ENCODE assay signal across 24 mouse cellular contexts in genomic region chr3:41613706-41614105, GRCm38 (mm10). TPM values are rescaled to one million over a fixed set of nuclear protein-coding genes. Genes with fewer than 3 reads are reported as not detected.
A peak's percentile ranks its signal among the peaks of the same experiment; 100 is the strongest.
DNase-seq lines count a peak whose midpoint lies in the region; ATAC-seq lines count a peak whose summit lies in the region.
"Had no signal": no experiment of that assay in that cellular context is flagged by ENCODE, and none has a peak within 500 bp of the region (broad histone marks: within the 10 kb centered on the region; RNA-seq: fewer than 3 reads in every experiment).

No protein-coding gene starts in this region.

- H3K9ac ChIP-seq in forebrain, embryonic 16.5 days (replicated peaks; ENCODE audit: low read depth, low read length), result no peak overlapping the region
- H3K9ac ChIP-seq in forebrain, embryonic 11.5 days (ENCODE audit: low read length), result no peak overlapping the region
- H3K9ac ChIP-seq in neural tube, embryonic 15.5 days (replicated peaks), result no peak overlapping the region
- H3K9ac ChIP-seq: embryonic facial prominence, embryonic 13.5 days; heart, embryonic 15.5 days; limb, embryonic 13.5 days; liver, embryonic 14.5 days had no signal

- H3K4me1 ChIP-seq in forebrain, embryonic 16.5 days (replicated peaks; ENCODE audit: control insufficient read depth, insufficient read depth, low read length), result peaks cover 9% of the 10 kb centered on the region
- no peaks in the 10 kb centered on the region for H3K4me1 ChIP-seq in forebrain, embryonic 11.5 days (replicated peaks; ENCODE audit: control insufficient read depth, insufficient read depth, low read length)
- H3K4me1 ChIP-seq in neural tube, embryonic 15.5 days, result 0 out of 2 replicates have a peak, but pooled peaks cover 6% of the 10 kb centered on the region
- H3K4me1 ChIP-seq: embryonic facial prominence, embryonic 13.5 days; heart, embryonic 15.5 days; limb, embryonic 13.5 days had no signal

- H3K9me3 ChIP-seq in forebrain, embryonic 16.5 days (ENCODE audit: control insufficient read depth, low read length), result no peaks in the 10 kb centered on the region
- H3K9me3 ChIP-seq in forebrain, embryonic 11.5 days (ENCODE audit: control insufficient read depth, low read length), result no peaks in the 10 kb centered on the region; the same call in 1 of the 2 replicates
- H3K9me3 ChIP-seq in neural tube, embryonic 15.5 days (replicated peaks), result no peaks in the 10 kb centered on the region
- H3K9me3 ChIP-seq: embryonic facial prominence, embryonic 13.5 days; heart, embryonic 15.5 days; limb, embryonic 13.5 days had no signal

- no peaks in the 10 kb centered on the region for H3K27me3 ChIP-seq in forebrain, embryonic 16.5 days (replicated peaks; ENCODE audit: control insufficient read depth, insufficient read depth, low read length)
- no peaks in the 10 kb centered on the region for H3K27me3 ChIP-seq in forebrain, embryonic 11.5 days (ENCODE audit: control insufficient read depth, insufficient read depth, low read length)
- no peaks in the 10 kb centered on the region for H3K27me3 ChIP-seq in neural tube, embryonic 15.5 days (replicated peaks)
- H3K27me3 ChIP-seq: embryonic facial prominence, embryonic 13.5 days; heart, embryonic 15.5 days; limb, embryonic 13.5 days; Patski had no signal

- ATAC-seq in forebrain, embryonic 16.5 days, result peak; percentile 21; the same call in 1 of the 2 replicates
- ATAC-seq in forebrain, embryonic 11.5 days (replicated peaks; ENCODE audit: low FRiP score), result no peak
- ATAC-seq in neural tube, embryonic 15.5 days (ENCODE audit: low FRiP score), result no peak
- ATAC-seq: lung, postnatal 0 days; Patski had no signal

- H3K36me3 ChIP-seq in forebrain, embryonic 16.5 days (ENCODE audit: control insufficient read depth, insufficient read depth), result peaks cover 24% of the 10 kb centered on the region
- H3K36me3 ChIP-seq in forebrain, embryonic 11.5 days (ENCODE audit: control insufficient read depth, insufficient read depth, low read length), result peaks cover 11% of the 10 kb centered on the region
- peaks cover 28% of the 10 kb centered on the region for H3K36me3 ChIP-seq in neural tube, embryonic 15.5 days

- no peak overlapping the region for H3K4me3 ChIP-seq in forebrain, embryonic 16.5 days (replicated peaks; ENCODE audit: low read length)
- H3K4me3 ChIP-seq in forebrain, embryonic 11.5 days (ENCODE audit: low read depth, low read length), result no peak overlapping the region
- H3K4me3 ChIP-seq in neural tube, embryonic 15.5 days (replicated peaks), result no peak overlapping the region
- H3K4me3 ChIP-seq: embryonic facial prominence, embryonic 13.5 days; heart, embryonic 15.5 days; limb, embryonic 13.5 days; myocyte had no signal

- H3K4me2 ChIP-seq in forebrain, embryonic 16.5 days (ENCODE audit: low read length), result no peak overlapping the region
- no peak overlapping the region for H3K4me2 ChIP-seq in forebrain, embryonic 11.5 days (ENCODE audit: low read depth, low read length, severe bottlenecking)
- H3K4me2 ChIP-seq in neural tube, embryonic 15.5 days, result no peak overlapping the region
- H3K4me2 ChIP-seq: embryonic facial prominence, embryonic 13.5 days; heart, embryonic 15.5 days; limb, embryonic 13.5 days had no signal

- no peak for DNase-seq in forebrain, embryonic 11.5 days (ENCODE audit: low spot score)
- peak; percentile 37 for DNase-seq in 3T3-L1 (ENCODE audit: low read depth, low spot score)
- DNase-seq in brain, adult 2 months (ENCODE audit: low read depth, low spot score), result peak; percentile 87
- DNase-seq in cerebellum, adult 9-11 months, result peak; percentile 75
- DNase-seq in gastrocnemius, adult 8-10 months (ENCODE audit: low spot score in 2 of 2), result no peak
- DNase-seq in adrenal gland, postnatal 4 days (ENCODE audit: low spot score in 2 of 2), result no peak
- DNase-seq: B cell, adult 2 months; gastrocnemius, postnatal 10 days; heart, adult 18-20 months; kidney, adult 11 months; layer of hippocampus, adult 9-11 months; midbrain, embryonic 14.5 days; retina, postnatal 1 day; right cerebral cortex, postnatal 4 days had no signal

- H3K27ac ChIP-seq in forebrain, embryonic 16.5 days (ENCODE audit: low read length), result no peak overlapping the region
- no peak overlapping the region for H3K27ac ChIP-seq in forebrain, embryonic 11.5 days (ENCODE audit: low read depth, low read length)
- no peak overlapping the region for H3K27ac ChIP-seq in neural tube, embryonic 15.5 days (replicated peaks)
- H3K27ac ChIP-seq: embryonic facial prominence, embryonic 13.5 days; heart, embryonic 15.5 days; kidney, postnatal 0 days; limb, embryonic 13.5 days; liver, embryonic 14.5 days had no signal

- 78% methylated on average over 9 of the region's 9 CpGs for WGBS in forebrain, embryonic 16.5 days
- 91% methylated on average over 9 of the region's 9 CpGs for WGBS in forebrain, embryonic 11.5 days
- 94% methylated on average over 9 of the region's 9 CpGs for WGBS in neural tube, embryonic 15.5 days

RNA-seq across cellular contexts. Expression of gene Jade1, which starts 58.2 kb away (rescaled TPM):
- 20.7 and 23.6 TPM in 2 replicates for polyA plus RNA-seq in forebrain, embryonic 16.5 days (2015; fragmentation: Nextera tagmentation; extraction: Ambion mirVana)
- polyA plus RNA-seq in forebrain, embryonic 11.5 days (2014; fragmentation: Nextera tagmentation; extraction: Ambion mirVana), result 22.4 and 24.1 TPM in 2 replicates
- 10 to 100 TPM; 22.4 to 29.0 (median 27.6) TPM for total RNA-seq in gastrocnemius, adult 8-10 months (2022)
- 15.2 and 15.6 TPM in 2 replicates for polyA plus RNA-seq in neural tube, embryonic 15.5 days (2015; fragmentation: Nextera tagmentation; extraction: Ambion mirVana)
- total RNA-seq in adrenal gland, postnatal 4 days (2021), result 10 to 100 TPM; 57.5 to 59.7 TPM

Comparison
In these comparisons a context has a peak if more than half of its experiments do, and no peak if none do; other contexts are left out.
1. DNase-seq: peak in 3T3-L1 (single experiment), brain, adult 2 months (single experiment) and cerebellum, adult 9-11 months (single experiment); none in forebrain, embryonic 11.5 days (single experiment), gastrocnemius, adult 8-10 months (0 of 2) and adrenal gland, postnatal 4 days (0 of 2).